Mouse (Mus musculus) E14TG2a.4 (cell line): ENCODE results near the gene 1500011B03Rik.

Source experiments
- CTCF ChIP-seq: conservative IDR thresholded peaks from 2 replicates; pipeline ENCODE4 v1.5.1; 2014; ENCODE audit warnings: low read length
- POU5F1 ChIP-seq: IDR thresholded peaks from 2 replicates; pipeline ENCODE4 v1.6.1; 2014; ENCODE audit warnings: low read length, borderline replicate concordance

- TF ChIP-seq CTCF (no peak), POU5F1 (no peak)
These were observed 14.0 kb downstream of the 1500011B03Rik start for GRCm38 (mm10) chr5:114809181-114809756.
